Mouse (Mus musculus) kidney, postnatal 25 days (tissue): ENCODE results near the gene Clec2h.
"Not testable (repeated sequence)": the region's sequence is repeated elsewhere in the genome, so short reads cannot be mapped to it uniquely, and the experiment has no call there.

Experiments
- DNase-seq, 2 experiments: peaks; one replicate each; pipeline ENCODE4 v3.0.0; 2021; ENCODE audit warnings: mixed read lengths in 2 of 2

Clec2h gene

DNA sequence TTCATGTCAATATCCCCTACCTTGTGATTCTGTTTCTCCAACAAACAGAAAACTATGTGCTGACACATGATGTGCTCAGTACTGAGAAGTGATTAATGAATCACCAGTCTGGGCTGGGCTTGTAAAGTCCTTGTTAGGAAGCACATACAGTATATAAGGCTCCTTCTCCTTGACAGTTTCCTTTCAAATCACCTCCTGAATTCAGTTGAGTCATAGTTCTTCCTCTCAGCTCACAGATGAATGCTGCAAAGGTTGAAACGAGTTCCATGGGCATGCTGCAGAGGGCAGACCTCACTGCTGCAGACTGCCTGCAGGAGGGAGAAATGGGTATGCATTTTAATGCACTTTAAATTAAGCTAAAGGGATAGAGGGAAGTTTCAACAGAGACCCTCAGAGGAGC lies at the start of gene Clec2h:
Gene Clec2h, plus strand, starts transcription at position 180 of the 400 bp plus-strand sequence.
- DNase-seq = peak; percentile 24 to 54

DNA sequence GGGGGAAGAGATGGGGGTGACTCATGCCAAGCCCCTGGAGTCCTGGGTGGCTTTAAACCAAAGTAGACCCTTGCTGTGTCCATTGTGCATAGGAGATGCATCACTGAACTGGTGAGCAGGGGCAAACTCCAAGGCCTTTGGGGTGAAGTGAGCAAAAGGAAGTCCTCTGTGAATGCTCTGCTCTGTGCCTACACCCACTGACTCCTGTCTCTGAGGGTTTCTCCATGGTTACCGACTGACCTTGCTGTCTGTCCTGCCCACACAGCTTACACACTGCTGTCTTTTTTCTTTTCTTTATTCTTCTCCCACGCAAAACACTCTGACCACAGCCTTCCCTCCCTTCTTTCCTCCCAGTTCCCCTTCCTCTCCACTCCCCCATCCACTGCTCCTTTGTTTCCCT lies 39.5 kb upstream of the Clec2h start:
- no peak for DNase-seq

DNA sequence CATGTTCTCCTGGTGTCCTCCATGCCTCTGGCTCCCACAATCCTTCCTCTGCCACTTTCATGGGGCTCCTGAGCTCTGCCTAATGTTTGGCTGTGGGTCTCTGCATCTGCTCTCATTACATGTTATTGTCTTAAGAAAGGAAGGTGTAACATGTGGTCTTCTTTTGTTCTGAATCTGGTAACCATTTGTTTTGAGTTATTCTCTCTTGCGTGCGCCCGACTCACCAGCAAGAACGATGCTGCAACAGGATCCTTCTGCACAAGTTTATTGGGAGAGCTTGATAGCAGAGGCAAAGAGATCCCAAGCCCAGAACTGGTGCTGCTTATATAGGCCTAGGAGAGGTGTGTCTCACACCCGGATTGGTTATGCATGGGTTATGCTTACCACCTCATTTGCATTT lies 38.8 kb upstream of the Clec2h start, which contains the start of gene Klrb1a:
Gene Klrb1a, minus strand, starts transcription at position 101 of the 400 bp plus-strand sequence.
- DNase-seq = not testable (repeated sequence)

DNA sequence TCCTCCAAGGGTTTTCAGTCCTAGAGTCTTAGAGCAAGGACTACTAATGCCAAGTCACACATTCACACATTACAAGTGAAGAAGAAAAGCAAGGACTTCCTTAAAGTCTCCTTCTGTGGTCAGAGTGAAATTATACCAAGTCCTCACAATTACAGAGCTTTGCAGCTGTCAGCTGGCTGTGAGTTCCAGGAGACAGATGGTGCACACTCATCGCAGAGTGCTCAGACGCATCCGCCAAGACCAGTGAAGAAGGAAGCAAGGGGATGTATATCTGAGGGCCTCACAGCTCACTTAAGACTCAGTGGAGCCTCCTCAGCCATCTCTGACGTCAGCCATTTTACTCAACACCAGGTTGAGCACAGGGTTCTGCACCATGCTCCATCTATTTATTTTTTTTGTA lies 37.8 kb upstream of the Clec2h start:
- DNase-seq = no peak

DNA sequence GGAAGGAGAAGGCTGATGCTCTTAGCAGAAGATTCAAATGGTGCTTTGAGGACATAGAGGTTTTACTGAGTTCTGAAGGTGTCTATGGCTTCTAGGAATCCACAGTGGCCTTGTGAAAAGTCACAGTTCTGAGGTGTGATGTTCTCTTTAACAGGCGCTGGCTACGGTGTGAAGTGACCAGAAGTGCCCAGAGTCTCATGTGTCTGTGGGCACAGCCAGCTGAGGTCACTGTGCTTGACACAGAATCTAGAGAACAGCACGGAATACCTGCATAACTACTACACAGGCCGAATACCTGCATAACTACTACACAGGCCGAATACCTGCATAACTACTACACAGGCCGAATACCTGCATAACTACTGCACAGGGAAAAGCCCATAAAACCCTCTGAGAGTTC lies 36.9 kb upstream of the Clec2h start:
- not testable (repeated sequence) for DNase-seq

DNA sequence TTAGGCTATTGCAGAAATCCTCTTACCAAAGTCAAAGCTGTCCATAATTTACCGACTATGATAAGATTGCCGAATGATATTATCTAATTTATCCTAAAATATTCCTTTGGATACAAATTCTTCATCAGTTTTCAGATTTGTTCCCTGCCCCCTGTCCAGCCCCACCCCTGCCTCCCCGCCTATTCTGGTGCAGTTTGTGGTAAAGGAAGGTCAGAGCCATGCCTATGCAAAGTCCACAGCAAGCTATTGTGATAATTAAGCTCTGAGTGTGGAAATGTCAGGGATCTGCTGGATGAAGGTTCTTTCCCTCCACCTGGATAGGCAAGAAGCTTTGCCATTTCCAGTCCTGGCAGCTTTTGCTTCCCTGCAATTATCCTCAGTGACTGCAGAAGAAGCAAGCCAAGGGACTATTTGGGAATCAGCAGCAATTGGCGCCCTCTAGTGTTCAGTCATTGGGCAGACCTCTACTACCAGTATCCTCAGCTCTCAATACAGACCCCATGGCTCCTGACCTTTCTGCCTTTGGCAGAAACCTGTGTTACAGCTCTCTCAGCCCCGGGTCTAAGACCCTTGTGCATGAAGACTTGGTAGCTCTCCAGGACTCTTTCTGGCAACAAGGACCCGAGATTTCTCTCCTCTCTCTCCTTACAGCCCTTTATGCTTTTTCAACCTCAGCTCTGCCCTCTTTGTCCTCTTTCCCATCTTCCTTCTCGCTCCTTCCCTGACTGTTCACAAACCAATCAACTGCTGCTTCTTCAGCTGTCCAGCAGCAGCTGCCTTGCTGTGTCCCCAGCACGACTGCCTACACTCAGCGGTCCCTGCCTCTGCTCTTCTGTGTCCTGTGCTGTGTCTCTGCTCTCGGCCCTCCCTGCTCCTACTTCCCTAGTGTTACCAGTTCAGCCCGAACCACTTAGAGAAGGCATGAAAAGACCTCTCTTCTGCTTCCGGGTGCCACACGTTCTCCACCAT lies 32.1 kb upstream of the Clec2h start:
- DNase-seq = peak; percentile 52 to 60

DNA sequence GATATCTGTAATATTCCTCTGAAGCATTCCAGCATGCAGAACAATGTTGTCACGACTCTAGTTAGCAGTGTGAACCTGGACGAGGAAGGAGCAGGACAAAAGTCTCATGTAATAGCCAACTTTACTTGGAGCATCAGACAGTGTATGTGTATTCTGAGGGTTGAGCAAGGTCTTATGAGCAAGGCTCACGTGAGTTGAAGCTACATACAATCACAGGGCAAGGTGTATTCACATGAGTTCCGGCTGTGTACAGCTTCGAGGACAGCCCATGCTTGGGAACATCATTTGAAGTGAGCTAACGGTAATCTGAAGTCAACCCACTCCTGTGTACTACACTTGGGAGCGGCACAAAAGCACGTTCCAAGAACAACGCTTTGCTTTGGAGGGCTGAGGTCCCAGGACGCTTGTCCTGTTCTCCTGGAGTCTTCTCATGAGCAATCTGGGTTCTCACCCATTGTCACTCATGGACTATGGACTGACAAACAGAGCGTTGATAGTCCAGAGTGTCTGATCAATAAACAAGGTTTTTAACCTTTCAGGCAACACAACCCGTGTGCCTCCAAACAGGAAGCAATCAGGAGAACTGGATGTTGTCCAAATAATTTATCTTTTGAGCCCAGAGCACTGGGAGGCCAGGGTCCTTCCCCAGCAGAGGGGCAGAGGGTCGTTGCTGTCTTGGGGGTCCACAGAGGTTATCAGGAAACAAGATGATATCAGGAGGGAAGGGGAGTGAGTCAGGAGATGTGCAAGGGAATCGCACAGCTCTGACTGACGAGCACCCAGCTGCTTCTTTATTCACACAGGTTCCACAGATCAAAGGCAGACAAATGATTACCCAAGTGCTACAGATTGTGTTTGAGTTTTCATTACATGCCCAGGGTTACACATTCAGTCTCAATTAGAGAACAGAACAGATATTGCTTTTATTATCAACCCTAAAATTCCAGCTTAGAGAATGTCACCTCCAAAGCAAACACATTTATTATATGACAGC lies 31.0 kb upstream of the Clec2h start:
- not testable (repeated sequence) for DNase-seq

DNA sequence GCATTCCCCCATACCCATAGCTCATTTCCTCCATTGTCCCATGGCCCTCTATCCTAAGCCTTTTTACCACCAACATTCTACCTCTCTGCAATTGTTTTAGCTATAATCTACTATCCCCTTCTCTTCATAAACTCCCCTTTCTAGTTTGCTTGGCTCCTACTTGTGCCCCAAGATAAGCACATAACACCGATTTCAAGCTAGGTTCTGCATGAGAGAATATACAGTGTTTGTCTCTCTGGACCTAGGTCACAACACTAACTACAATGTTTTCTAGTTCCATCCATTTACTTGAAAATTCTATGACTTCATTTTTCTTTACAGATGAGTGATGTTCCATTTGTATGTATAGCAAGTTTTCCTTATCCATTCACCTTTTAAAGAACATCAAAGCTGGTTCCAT lies 21.5 kb upstream of the Clec2h start:
- no peak for DNase-seq

DNA sequence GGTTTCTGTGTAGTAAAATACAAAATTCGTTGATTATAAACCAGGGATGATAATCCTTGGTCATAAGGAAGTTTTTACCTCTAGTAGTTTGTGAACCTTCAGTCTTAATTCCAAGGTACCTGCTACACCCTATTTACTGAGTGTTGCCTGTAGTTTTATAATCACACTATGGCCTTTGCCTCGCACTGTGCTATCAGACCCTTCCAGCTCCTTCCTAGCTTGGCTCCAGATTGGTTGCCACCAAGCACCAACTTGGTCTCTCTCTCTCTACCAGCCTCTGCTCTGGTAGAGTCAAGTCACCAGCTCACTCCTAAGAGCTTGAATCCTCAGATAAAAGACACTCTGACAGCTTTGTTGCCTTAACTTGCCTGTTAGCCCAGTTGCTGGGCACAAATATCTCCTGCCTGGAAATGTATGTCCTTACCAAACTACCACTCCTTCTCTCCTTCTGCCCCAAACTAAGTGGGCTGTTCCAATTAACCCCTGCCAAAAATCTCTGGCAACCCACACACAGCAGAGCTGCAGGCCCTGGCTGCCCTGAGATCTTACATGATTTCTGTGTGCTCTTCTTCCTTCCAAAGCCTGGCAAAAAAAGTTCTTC lies 21.0 kb upstream of the Clec2h start:
- DNase-seq = no peak

DNA sequence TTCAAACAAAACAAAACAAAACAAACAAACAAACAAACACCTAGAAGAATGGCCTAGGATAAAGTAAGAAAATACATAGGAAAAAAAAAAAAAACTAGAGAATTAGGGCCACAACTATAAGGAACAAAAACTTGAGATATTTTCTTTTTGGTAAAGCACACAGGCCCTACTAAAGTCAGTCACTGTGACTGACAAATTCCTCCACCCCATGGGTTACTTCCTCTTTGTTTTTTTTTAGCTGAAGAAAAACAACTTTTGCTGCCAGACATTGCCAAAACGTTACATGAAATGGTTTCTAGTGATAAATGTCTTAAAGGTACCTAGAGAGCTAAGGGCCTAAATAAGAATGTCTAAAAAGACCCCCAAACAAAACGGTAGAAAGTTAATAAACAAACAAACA lies 18.2 kb upstream of the Clec2h start:
- no peak for DNase-seq

DNA sequence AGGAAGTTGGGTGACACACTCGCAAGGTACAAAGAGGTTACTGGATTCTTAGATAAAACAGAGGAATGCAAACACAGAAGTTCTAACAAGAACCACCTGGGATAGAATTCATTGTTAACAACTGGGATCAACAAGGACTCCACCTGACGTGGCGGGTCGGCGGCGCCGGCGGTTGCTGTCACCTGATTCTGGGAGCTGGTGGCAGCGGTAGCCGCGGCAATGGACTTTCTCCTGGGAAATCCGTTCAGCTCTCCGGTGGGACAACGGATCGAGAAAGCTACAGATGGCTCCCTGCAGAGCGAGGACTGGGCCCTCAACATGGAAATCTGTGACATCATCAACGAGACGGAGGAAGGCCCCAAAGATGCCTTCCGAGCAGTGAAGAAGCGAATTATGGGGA lies 17.5 kb upstream of the Clec2h start:
- not testable (repeated sequence) for DNase-seq

DNA sequence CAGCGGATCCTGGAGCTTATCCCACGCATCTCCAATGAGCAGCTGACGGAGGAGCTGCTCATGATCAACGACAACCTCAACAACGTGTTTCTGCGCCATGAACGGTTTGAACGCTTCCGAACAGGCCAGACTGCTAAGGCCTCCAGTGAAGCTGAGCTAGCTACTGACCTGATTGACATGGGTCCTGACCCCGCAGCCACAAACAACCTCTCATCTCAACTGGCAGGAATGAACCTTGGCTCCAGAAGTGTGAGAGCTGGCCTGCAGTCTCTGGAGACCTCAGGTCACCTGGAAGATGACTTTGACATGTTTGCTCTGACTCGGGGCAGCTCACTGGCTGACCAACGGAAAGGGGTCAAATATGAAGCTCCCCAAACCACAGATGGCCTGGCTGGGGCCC lies 16.5 kb upstream of the Clec2h start:
- not testable (repeated sequence) for DNase-seq

DNA sequence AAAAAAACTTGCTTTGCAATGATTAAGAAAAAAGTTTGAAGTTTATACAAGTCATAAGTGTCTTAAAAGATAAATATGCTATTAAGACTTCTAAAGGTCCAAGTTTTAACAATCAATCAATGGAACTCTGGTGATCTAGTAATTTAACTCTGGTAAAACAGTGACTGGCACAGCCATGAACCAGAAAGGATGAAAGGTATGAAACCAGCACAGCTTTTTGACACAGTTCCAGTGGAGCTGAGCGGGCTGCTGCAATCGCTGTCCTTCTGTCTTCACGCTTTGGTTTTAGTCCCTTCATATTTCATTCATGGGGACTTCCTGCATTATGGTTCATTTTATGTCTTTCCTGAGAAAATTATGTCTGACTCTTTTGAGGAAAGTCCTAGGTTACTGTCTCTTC lies 12.5 kb upstream of the Clec2h start:
- DNase-seq = peak in 1 of 2 experiments; percentile 18

DNA sequence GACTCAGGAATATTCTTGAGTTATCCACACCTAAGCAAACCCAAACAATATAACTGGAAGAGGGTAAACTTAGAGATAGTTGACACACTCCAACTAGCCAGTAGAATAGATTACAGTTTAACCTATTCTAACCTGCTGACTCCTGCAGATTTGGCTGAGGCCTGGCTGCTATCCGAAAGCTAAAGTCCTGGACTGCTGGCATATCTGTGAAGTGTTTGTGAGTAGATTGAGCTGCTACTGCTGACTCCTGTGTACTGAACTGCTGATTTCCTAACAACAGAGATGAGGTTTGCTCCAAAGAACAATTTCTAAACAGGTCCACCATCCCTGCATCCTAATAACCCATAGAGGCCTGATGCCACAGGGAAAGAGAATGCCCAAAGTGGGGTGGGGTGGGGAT lies 12.0 kb upstream of the Clec2h start:
- peak; percentile 64 to 76 for DNase-seq

DNA sequence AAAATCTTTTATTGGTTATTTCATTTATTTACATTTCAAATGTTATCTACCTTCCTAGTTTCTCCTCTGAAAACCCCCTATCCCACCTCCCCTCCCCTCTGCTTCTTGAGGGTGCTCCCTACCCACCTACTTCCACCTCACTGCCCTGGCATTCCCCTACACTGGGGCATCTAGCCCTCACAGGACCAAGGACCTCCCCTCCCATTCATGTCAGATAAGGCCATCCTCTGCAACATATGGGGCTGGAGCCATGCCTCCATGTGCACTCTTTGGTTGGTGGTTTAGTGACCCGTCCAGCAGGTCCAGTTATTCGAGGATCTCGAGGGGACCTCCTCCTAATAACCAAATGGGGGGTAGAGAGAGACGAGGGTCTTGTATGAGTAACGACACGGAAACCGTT lies 11.4 kb upstream of the Clec2h start:
- not testable (repeated sequence) for DNase-seq

DNA sequence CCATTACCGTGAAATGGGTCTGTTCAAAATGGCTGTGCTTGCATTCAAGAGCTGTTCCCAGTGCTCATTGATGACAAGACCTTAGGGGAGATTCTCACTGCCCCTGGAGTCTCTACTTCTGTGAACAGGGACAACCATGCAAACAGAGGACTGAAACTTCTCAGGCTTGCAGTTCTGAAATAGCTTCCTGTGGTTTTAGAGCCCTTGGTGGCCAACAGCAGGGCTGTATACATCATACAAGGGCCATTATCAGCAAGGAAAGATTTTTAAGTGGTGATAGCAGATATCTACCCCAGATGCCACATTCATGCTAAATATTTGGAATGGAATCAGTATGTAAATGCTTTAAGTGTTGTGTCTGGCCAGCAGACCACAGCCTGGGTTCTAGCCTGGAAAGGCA lies 9.2 kb upstream of the Clec2h start:
- DNase-seq = no peak

DNA sequence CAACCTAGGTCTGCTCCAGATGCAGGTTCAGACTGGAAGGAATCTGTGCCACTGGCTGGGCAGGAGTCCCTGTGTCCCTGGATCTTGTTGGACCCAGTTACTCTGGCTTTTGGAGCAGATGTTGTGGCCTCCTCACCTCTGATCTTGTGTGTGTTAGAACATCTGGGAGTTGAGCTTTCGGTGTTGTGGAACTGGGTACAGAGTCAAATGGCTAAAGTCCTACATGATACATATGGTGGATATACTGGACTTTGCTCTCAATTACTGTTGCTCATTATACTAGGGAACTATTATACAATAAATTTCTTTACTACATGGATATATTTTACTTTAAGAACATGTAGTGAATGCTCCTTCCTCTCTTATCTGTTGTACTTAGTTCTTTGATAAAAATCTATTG lies 936 bp upstream of the Clec2h start:
- DNase-seq = no peak

DNA sequence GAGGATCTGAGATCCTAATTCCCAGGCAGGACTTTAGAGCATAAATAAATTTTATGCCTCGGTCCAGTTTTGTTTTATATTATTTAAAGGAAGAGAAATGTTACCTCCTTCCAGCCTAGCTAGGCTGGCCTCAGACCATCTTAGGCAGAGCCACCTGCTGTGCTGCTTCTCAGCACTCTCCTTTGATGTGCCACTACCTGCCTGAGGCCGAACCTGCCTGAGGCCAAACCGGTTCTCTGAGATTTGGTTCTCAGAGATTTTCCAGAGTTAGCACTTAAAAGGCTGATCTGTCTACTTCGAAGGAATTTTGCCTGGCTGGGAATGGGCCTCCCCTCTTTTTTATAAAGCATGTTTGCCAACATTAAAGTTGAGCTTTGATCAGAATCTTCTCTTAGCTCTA lies 7.8 kb downstream of the Clec2h start:
- no peak for DNase-seq

DNA sequence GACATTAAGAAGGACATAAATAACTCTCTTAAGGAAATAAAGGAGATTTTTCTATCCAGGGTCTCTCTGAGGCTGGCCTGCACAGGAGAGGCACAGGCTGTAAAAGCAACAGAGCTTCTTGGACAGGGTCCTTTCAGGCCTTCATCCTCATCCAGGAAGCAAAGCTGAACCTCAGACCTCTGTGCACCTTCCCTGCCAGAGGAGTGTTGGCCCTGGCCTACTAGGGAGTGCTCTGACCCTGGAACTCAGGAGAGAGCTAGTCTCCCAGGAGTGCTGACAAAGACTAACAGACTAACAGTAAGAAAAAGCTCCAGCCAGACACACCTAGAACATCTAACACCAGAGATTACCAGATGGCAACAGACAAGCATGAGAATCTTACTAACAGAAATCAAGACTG lies 17.4 kb downstream of the Clec2h start:
- DNase-seq = no peak

DNA sequence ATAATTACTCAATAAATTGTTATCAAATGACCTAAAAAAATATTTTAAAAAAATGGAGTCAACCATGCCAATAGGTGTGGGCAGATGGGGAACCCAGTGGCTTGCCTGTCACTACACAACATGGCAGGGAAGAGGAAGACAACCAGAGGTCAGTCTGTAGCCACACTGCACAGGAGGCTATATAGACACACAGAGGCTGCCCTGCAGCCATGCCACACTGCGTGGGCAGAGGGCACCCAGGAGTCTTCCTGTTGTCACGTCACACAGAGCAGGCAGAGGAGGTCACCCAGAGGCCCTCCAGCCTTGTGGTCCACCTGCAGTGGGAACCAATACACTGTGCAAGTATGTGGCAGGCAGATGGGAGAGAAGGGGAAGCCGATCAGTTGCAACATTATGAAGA lies 39.5 kb downstream of the Clec2h start:
- no peak for DNase-seq

DNA sequence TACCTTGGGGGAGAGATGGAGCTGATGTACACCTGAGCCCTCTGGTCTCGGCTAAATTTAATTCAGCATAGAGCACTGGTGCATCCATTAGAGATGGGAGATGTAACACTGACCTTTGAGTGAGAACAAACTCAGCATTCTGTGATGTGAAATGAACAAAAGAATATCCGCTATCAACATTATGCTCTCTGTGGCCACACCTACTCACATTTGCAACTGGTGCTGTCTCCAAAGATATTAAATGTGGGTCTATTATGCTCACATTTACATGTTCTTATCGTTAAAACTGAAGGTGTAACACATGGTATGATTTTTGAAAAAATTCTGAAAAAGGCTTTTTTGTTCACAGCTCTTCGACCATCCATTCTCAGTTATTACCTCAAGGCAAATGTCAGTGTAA lies 60.8 kb downstream of the Clec2h start, which contains the start of gene Klrb1:
Gene Klrb1, minus strand, starts transcription at position 101 of the 400 bp plus-strand sequence.
- DNase-seq = no peak
